Mouse (Mus musculus) megakaryocyte-erythroid progenitor cell, adult 5-6 weeks (primary cell): ENCODE measurements around the gene Krt83. TPM values are rescaled to one million over a fixed set of nuclear protein-coding genes. Genes with fewer than 3 reads are reported as not detected.
A peak's percentile ranks its signal among the peaks of the same experiment; 100 is the strongest.

Experiments used
- ATAC-seq: replicated peaks from 2 replicates; pipeline ENCODE4 v1.8.0; 2016; ENCODE audit warnings: mild to moderate bottlenecking, inconsistent platforms; ENCODE audit not compliant: severe bottlenecking, poor library complexity, low FRiP score, low TSS enrichment
- total RNA-seq, 2 experiments: library from RNA; stranded (forward) in 1 of 2; stranded (reverse) in 1 of 2; fragments of 200-1000, 215-1000 nt in 1 of 2; fragments of >200 nt in 1 of 2; fragmentation: Nextera tagmentation in 1 of 2; gene quantifications; 2 replicates each; pipeline ENCODE4 v1.2.3; 2014 to 2017

Krt83 gene
- total RNA-seq, 2 experiments from 2014 or later = not detected

- no peak for ATAC-seq
These were observed 11.6 kb downstream of the Krt83 start for GRCm38 (mm10) chr15:101479666-101480060.

GRCm38 (mm10) chr15:101479007-101479665 lies 12.2 kb downstream of the Krt83 start:
- peak; percentile 35; the same call in 1 of the 2 replicates for ATAC-seq

DNA sequence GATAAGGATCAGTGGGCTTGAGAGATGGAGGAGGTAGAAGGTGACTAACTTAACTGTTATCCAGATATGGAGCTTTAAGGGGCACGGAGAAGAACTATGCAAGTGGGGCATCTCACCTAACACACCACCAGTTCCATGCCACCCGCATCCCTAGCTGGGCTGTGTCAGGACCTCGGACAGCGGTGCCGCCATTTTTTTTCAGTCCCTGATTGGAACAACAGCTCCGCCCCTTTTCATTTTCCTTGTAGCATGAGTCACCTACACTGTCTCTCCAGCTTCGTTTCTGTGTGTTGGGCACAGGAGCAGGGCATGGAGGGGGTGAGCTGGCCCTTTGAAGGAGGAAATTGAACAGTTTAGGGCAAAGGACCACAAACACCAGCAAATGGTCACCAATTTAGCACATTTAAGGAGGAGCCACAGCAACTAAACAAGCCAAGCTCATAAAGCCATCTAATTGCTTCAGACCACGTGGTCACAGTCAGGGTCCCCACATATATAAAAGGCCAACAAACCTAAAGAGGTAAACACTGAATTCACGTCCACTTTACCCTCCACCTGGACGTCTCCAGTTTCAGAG lies 18.3 kb downstream of the Krt83 start, which contains the start of gene Krt86:
TSS of gene Krt86 (plus strand) at position 527 of the 577 bp plus-strand sequence.
- peak; percentile 69; the same call in 1 of the 2 replicates for ATAC-seq

DNA sequence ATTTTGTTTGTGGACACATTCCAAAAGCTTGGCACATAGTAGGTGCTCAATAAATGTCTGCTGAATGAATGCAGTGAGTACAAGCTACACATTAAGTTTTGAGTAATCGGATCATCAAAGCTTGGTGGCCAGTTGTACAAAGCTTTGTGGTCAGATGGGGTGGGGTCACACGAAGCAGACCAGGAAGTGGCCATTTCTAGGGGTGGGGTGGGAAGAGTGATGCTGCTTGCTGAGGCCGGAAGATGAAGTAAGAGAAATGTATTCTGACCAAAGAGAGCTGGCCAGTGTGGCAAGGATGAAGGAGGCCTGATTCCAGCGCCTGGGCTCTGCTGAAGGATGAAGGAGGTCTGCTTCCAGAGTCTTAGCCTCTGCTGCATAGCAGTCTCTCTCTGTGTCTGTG lies 22.2 kb downstream of the Krt83 start:
- no peak for ATAC-seq

DNA sequence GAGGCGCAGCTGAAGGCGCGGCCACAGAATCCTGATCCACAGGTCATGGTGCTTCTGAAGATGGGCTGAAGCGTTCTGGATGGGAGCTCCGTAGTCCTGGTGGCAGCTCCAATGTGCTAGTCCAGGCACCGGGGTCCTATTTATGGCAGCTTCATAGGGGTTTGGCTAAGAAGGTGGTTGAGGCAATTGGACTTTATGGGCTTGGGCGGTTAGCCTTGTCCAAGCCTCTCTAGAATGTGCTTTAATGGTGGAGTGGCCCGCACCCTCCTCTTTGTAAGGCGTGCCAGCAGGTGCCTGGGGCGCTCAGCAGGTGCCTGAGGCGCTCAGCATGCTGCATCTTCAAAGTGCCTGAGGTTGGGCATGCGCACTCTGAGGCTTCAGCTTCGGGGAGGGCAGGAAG lies 27.7 kb downstream of the Krt83 start, which contains the start of gene Krt81:
TSS of gene Krt81 (minus strand) at position 101 of the 400 bp plus-strand sequence.
- no peak for ATAC-seq

GRCm38 (mm10) chr15:101459283-101459682 lies 32.0 kb downstream of the Krt83 start:
- no peak for ATAC-seq

DNA sequence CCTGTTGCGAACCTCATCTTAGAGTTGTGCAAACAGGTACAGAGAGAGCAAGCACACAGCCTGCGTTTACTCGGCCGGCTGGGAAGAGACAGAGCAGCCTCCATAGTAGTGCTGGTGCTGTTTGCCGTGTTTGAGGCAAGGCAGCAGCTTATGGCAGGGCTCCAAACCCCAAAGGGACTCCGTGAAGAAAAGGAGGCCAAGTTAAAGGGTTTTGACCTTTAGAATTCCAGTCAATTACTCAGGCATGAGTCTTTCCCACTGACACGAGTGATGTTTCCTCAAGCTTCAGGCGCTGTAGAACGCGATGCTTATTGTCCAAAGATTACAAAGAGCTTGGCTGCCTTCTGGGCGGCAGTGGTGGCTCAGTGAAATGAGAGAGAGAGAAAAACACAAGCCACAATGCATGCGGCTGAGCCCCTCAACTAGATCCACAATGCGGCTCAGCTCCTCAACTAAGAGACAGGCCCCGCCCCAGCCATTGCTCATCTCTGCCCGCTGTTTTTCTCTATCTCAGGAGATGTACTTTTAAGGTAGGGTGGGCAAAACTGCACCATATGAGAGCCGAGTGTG lies 32.9 kb downstream of the Krt83 start:
- no peak for ATAC-seq

DNA sequence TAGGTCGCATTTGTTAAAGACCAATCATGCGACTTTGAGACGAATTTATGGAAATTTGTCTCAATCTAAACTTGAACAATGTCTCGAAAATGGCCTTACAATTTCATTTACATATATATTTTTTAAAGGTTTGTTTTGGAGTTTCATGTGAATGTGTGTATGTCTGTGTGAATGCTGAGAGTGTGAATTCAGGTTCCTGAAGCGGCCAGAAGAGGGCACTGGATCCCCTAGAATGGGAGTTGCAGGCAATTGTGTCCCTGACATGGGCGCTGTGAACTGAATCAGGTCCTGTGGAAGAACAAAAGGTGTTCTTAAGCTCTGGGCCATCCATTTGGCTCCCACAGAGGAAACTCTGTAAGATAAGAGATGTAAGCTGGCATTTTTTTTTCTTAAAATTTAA lies 35.4 kb downstream of the Krt83 start:
- ATAC-seq = no peak

DNA sequence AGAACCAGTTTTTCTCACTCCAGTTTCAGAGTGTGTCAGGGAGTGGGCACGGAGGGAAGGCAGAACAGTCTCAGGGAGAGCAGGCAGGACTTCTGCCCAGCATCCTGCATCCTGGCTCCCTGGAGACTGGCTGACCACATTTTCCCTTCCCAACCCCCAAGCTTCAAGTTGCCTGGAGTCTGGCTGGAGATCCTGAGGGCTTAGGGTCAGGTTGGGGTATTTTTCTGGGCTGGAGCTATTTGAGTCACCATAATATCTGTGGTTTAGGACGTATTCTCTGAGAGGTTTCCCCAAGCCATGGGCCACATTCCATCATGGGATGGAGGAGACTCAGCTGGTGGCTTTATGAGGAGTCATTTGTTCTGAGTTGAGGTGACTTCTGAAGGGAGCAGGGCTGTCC lies 36.0 kb downstream of the Krt83 start:
- ATAC-seq = no peak

GRCm38 (mm10) chr15:101454774-101455173 lies 36.5 kb downstream of the Krt83 start:
- ATAC-seq = no peak

DNA sequence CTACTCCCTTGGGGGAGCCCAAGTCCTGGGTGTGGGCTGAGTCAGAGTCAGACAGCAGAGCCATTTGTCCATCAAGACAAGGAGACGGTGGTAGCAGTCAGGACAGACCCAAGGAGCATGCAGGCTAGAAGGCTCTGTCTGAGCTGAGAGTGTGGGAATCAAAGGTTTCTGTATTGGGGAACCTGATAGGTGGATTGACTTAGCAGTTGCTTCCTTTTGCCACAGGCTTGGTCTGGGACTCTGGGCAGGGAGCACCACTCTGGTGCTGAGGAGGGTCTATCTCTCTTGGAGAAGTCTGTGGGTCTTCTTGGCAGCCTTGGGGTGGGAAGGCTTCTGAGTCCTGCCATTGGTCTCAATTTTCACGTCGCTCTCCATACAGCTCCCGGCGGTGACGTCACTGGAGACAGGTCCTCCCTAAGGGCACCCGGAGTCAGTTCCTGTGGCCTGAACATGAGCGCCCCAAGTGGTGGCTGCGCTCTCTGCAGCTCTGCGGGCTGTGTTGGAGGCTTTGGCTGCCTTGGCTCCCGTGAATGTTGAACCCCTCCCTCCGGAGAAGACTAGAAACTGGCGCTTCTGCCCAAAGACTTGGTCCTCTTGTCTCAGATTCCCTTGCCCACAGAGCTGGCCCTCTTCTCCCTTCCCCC lies 38.1 kb downstream of the Krt83 start:
- ATAC-seq = peak; percentile 93

GRCm38 (mm10) chr15:101447444-101447843 lies 43.9 kb downstream of the Krt83 start, which contains the start of gene Krt88:
TSS of gene Krt88 (plus strand) at chr15:101447744.
- ATAC-seq = no peak

DNA sequence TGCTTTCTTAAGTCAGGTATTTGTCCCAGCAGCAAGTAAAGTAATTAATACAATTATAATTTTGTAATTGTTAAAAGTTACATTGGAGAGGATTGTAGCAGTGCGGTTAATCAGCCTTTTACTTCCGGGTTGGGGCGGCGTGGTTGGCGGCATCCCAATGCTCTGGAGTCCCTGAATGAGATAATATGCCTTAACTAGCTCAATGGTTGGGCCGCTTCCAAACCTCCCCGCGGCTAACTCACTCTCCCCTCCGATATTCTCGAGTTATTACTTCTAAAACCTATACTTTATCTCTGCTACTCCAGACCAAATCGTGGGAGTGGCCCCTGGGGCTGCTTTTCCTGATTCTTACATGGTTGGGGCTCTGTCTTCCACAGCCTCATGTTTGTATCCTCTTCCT lies 44.7 kb downstream of the Krt83 start:
- peak; percentile 55 for ATAC-seq

DNA sequence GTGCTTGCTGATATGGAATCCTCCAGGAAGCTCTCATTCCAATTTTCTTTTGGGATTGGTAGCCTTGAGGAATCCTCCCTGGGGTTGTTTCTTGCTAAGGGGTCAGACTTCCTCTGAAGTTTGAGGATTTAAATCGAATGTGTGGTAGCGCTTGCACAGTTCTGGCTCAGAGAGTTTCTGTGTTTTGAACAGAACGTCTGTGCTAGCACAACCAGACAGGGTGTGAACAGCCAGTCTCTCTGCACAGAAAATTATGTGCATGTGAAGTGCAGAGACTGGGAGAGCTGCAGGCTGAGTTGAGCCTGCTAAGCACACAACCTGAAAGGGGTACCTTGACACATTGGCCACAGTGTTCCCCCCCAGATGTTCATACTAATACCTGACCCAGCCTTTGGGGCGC lies 50.5 kb downstream of the Krt83 start:
- ATAC-seq = no peak

DNA sequence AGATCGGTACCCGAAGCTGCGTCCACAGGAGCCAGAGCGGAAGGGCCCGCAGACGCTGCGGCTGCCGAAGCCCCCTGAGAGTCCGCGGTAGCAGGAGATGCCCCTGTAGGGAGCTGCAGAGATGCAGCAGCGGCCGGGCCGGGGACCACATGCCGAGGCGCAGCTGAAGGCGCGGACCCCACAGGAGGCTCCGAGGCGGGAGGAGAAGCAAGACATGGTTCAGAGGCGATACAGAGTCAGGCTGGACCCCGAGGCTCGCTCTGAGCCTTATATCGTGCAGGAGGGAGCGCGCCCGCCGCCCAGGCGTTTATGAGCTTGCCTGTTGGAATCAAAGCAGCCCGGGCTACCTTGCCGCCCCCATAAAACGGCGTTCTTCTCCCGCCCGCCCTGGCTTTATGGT lies 52.8 kb downstream of the Krt83 start, which contains the start of gene Krt87:
TSS of gene Krt87 (minus strand) at position 250 of the 400 bp plus-strand sequence.
- ATAC-seq = no peak

GRCm38 (mm10) chr15:101436611-101437010 lies 54.7 kb downstream of the Krt83 start:
- no peak for ATAC-seq
